8 mouse cellular contexts compared by ENCODE assay signal in genomic region chr7:28597277-28597570, GRCm38 (mm10). TPM values are rescaled to one million over a fixed set of nuclear protein-coding genes. Genes with fewer than 3 reads are reported as not detected.
DNase-seq lines count a peak whose midpoint lies in the region; ATAC-seq and TF ChIP-seq lines count a peak whose summit lies in the region.

No protein-coding gene starts in this region.

- peak overlapping the region; percentile 70 for H3K4me3 ChIP-seq in kidney, embryonic 15.5 days (replicated peaks)
- H3K4me3 ChIP-seq in bone marrow macrophage, adult 2 months (ENCODE audit: insufficient read depth, low read length): peak overlapping the region; percentile 62
- peak overlapping the region; percentile 72 for H3K4me3 ChIP-seq in hindbrain, embryonic 11.5 days (ENCODE audit: low read depth, low read length)
- H3K4me3 ChIP-seq in midbrain, embryonic 12.5 days: peak overlapping the region; percentile 79

- H3K27me3 ChIP-seq in kidney, embryonic 15.5 days: no peaks in the 10 kb centered on the region
- no peaks in the 10 kb centered on the region for H3K27me3 ChIP-seq in hindbrain, embryonic 11.5 days (ENCODE audit: control insufficient read depth, insufficient read depth, low read length)
- no peaks in the 10 kb centered on the region for H3K27me3 ChIP-seq in midbrain, embryonic 12.5 days

- H3K4me1 ChIP-seq in kidney, embryonic 15.5 days: peaks cover 64% of the 10 kb centered on the region
- H3K4me1 ChIP-seq in bone marrow macrophage, adult 2 months (ENCODE audit: control insufficient read depth, insufficient read depth, low read length): peaks cover 40% of the 10 kb centered on the region
- H3K4me1 ChIP-seq in hindbrain, embryonic 11.5 days (replicated peaks; ENCODE audit: control insufficient read depth, insufficient read depth, low read length): peaks cover 12% of the 10 kb centered on the region
- H3K4me1 ChIP-seq in midbrain, embryonic 12.5 days: peaks cover 35% of the 10 kb centered on the region

- no peak for ATAC-seq in kidney, embryonic 15.5 days (replicated peaks; ENCODE audit: low FRiP score)
- no peak for ATAC-seq in hindbrain, embryonic 11.5 days (ENCODE audit: low FRiP score)
- ATAC-seq in midbrain, embryonic 12.5 days (ENCODE audit: low FRiP score, low read depth): peak; percentile 8

- 3% methylated on average over 9 of the region's 9 CpGs for WGBS in kidney, embryonic 15.5 days
- WGBS in hindbrain, embryonic 11.5 days: 7% methylated on average over 9 of the region's 9 CpGs
- WGBS in midbrain, embryonic 12.5 days: 11% methylated on average over 9 of the region's 9 CpGs

- H3K36me3 ChIP-seq in kidney, embryonic 15.5 days: no peaks in the 10 kb centered on the region
- no peaks in the 10 kb centered on the region for H3K36me3 ChIP-seq in hindbrain, embryonic 11.5 days (ENCODE audit: control insufficient read depth, insufficient read depth, low read length)
- no peaks in the 10 kb centered on the region for H3K36me3 ChIP-seq in midbrain, embryonic 12.5 days

- no peak for TF ChIP-seq POLR2A in bone marrow macrophage, adult 2 months (IDR thresholded peaks at IDR 0.05; ENCODE audit: borderline replicate concordance, low read depth, low read length)

- H3K9ac ChIP-seq in kidney, embryonic 15.5 days: peak overlapping the region; percentile 64
- peak overlapping the region; percentile 74 for H3K9ac ChIP-seq in hindbrain, embryonic 11.5 days (ENCODE audit: low read depth, low read length)
- H3K9ac ChIP-seq in midbrain, embryonic 12.5 days (replicated peaks): peak overlapping the region; percentile 81

- intact Hi-C loops in left cerebral cortex, postnatal 36 days (cut with DNase I): no loop called here

- DNase-seq in kidney, adult 18-20 months: no peak
- peak; percentile 36 for DNase-seq in hindbrain, embryonic 11.5 days (ENCODE audit: low spot score)
- no peak for DNase-seq in right cerebral cortex, postnatal 14 days
- no peak for DNase-seq in cerebellum, adult 18-20 months
- no peak for DNase-seq in left cerebral cortex, postnatal 36 days (ENCODE audit: low spot score in 2 of 2)

- H3K9me3 ChIP-seq in kidney, embryonic 15.5 days (replicated peaks): no peaks in the 10 kb centered on the region
- no peaks in the 10 kb centered on the region for H3K9me3 ChIP-seq in hindbrain, embryonic 11.5 days (ENCODE audit: control insufficient read depth, low read length)
- H3K9me3 ChIP-seq in midbrain, embryonic 12.5 days: no peaks in the 10 kb centered on the region

- TF ChIP-seq CTCF in bone marrow macrophage, adult 2 months (IDR thresholded peaks at IDR 0.05; ENCODE audit: low read depth, low read length): no peak

- H3K4me2 ChIP-seq in kidney, embryonic 15.5 days: peak overlapping the region; percentile 70
- peak overlapping the region; percentile 77 for H3K4me2 ChIP-seq in hindbrain, embryonic 11.5 days (replicated peaks; ENCODE audit: low read depth, low read length)
- peak overlapping the region; percentile 84 for H3K4me2 ChIP-seq in midbrain, embryonic 12.5 days (replicated peaks)

- peak overlapping the region; percentile 93 for H3K27ac ChIP-seq in kidney, embryonic 15.5 days
- no peak overlapping the region for H3K27ac ChIP-seq in bone marrow macrophage, adult 2 months (ENCODE audit: insufficient read depth, low read depth, low read length)
- peak overlapping the region; percentile 39; the same call in 1 of the 2 replicates for H3K27ac ChIP-seq in hindbrain, embryonic 11.5 days (ENCODE audit: low read depth, low read length)
- peak overlapping the region; percentile 87 for H3K27ac ChIP-seq in midbrain, embryonic 12.5 days (replicated peaks)

RNA-seq across cellular contexts. Expression of gene Samd4b, which starts 0.7 kb away (rescaled TPM):
- 28.8 and 33.6 TPM in 2 replicates for polyA plus RNA-seq in kidney, embryonic 15.5 days (2015; fragmentation: Nextera tagmentation; extraction: Ambion mirVana)
- 39.4 and 47.4 TPM in 2 replicates for polyA plus RNA-seq in bone marrow macrophage, adult 2 months (2012; ENCODE audit: insufficient read depth, insufficient read length, missing spikeins)
- 25.3 and 27.4 TPM in 2 replicates for polyA plus RNA-seq in hindbrain, embryonic 11.5 days (2014; fragmentation: Nextera tagmentation; extraction: Ambion mirVana)
- 34.1 and 34.8 TPM in 2 replicates for polyA plus RNA-seq in midbrain, embryonic 12.5 days (2016; fragmentation: Nextera tagmentation; extraction: Ambion mirVana)
- 10 to 100 TPM; 68.7 to 68.8 TPM for total RNA-seq in left cerebral cortex, postnatal 36 days (2021)

RNA-seq across cellular contexts. Expression of gene Pak4, which starts 0.8 kb away (rescaled TPM):
- 63.9 and 72.1 TPM in 2 replicates for polyA plus RNA-seq in kidney, embryonic 15.5 days (2015; fragmentation: Nextera tagmentation; extraction: Ambion mirVana)
- polyA plus RNA-seq in bone marrow macrophage, adult 2 months (2012; ENCODE audit: insufficient read depth, insufficient read length, missing spikeins): 10.7 and 11.7 TPM in 2 replicates
- 30.5 and 32.6 TPM in 2 replicates for polyA plus RNA-seq in hindbrain, embryonic 11.5 days (2014; fragmentation: Nextera tagmentation; extraction: Ambion mirVana)
- polyA plus RNA-seq in midbrain, embryonic 12.5 days (2016; fragmentation: Nextera tagmentation; extraction: Ambion mirVana): 40.4 and 43.5 TPM in 2 replicates
- 10 to 100 TPM in 1 of 2 experiments, 1 to 10 TPM in 1; 9.0 to 10.4 TPM for total RNA-seq in left cerebral cortex, postnatal 36 days (2021)

RNA-seq across cellular contexts. Expression of gene Acp7, which starts 33.9 kb away (rescaled TPM):
- not detected in 2 replicates for polyA plus RNA-seq in kidney, embryonic 15.5 days (2015; fragmentation: Nextera tagmentation; extraction: Ambion mirVana)
- polyA plus RNA-seq in bone marrow macrophage, adult 2 months (2012; ENCODE audit: insufficient read depth, insufficient read length, missing spikeins): not detected in 2 replicates
- not detected in 2 replicates for polyA plus RNA-seq in hindbrain, embryonic 11.5 days (2014; fragmentation: Nextera tagmentation; extraction: Ambion mirVana)
- polyA plus RNA-seq in midbrain, embryonic 12.5 days (2016; fragmentation: Nextera tagmentation; extraction: Ambion mirVana): not detected in 2 replicates
- total RNA-seq in left cerebral cortex, postnatal 36 days (2021): 1 to 10 TPM in 1 of 2 experiments, under 1 TPM in 1; 0.99 to 1.5 TPM

RNA-seq across cellular contexts. Expression of gene Nccrp1, which starts 50.2 kb away (rescaled TPM):
- polyA plus RNA-seq in kidney, embryonic 15.5 days (2015; fragmentation: Nextera tagmentation; extraction: Ambion mirVana): 0.14 TPM in 1 of 2 replicates, not detected in the other
- not detected in 2 replicates for polyA plus RNA-seq in bone marrow macrophage, adult 2 months (2012; ENCODE audit: insufficient read depth, insufficient read length, missing spikeins)
- not detected in 2 replicates for polyA plus RNA-seq in hindbrain, embryonic 11.5 days (2014; fragmentation: Nextera tagmentation; extraction: Ambion mirVana)
- polyA plus RNA-seq in midbrain, embryonic 12.5 days (2016; fragmentation: Nextera tagmentation; extraction: Ambion mirVana): not detected in 2 replicates
- under 1 TPM; 0.27 to 0.52 TPM for total RNA-seq in left cerebral cortex, postnatal 36 days (2021)

RNA-seq across cellular contexts. Expression of gene Sycn, which starts 56.5 kb away (rescaled TPM):
- polyA plus RNA-seq in kidney, embryonic 15.5 days (2015; fragmentation: Nextera tagmentation; extraction: Ambion mirVana): not detected in 2 replicates
- not detected in 2 replicates for polyA plus RNA-seq in bone marrow macrophage, adult 2 months (2012; ENCODE audit: insufficient read depth, insufficient read length, missing spikeins)
- polyA plus RNA-seq in hindbrain, embryonic 11.5 days (2014; fragmentation: Nextera tagmentation; extraction: Ambion mirVana): not detected in 2 replicates
- polyA plus RNA-seq in midbrain, embryonic 12.5 days (2016; fragmentation: Nextera tagmentation; extraction: Ambion mirVana): not detected in 2 replicates
- not detected for total RNA-seq in left cerebral cortex, postnatal 36 days (2021)
